Comparison of ENCODE assay signal across 22 mouse cellular contexts in genomic region chr2:170043290-170043689, GRCm38 (mm10).
DNase-seq lines count a peak whose midpoint lies in the region; ATAC-seq and TF ChIP-seq lines count a peak whose summit lies in the region.
"Had no signal": no experiment of that assay in that cellular context is flagged by ENCODE, and none has a peak within 500 bp of the region (broad histone marks: within the 10 kb centered on the region; RNA-seq: fewer than 3 reads in every experiment).

No protein-coding gene starts in this region.

- no peaks in the 10 kb centered on the region for H3K27me3 ChIP-seq in embryonic facial prominence, embryonic 12.5 days
- H3K27me3 ChIP-seq in embryonic facial prominence, embryonic 10.5 days (replicated peaks; ENCODE audit: low read depth, poor library complexity, severe bottlenecking): no peaks in the 10 kb centered on the region
- H3K27me3 ChIP-seq in lung, embryonic 15.5 days: no peaks in the 10 kb centered on the region
- H3K27me3 ChIP-seq in stomach, postnatal 0 days (ENCODE audit: control insufficient read depth, insufficient read depth, low read length): no peaks in the 10 kb centered on the region
- H3K27me3 ChIP-seq: heart, embryonic 12.5 days; hindbrain, embryonic 12.5 days had no signal

- no peak for DNase-seq in embryonic facial prominence, embryonic 10.5 days (ENCODE audit: low spot score)
- no peak for DNase-seq in lung, postnatal 4 days
- DNase-seq in R1 (ENCODE audit: low read depth, low spot score): peak; percentile 94
- no peak for DNase-seq in stomach, postnatal 0 days (ENCODE audit: low spot score)
- DNase-seq in urinary bladder, postnatal 36 days (ENCODE audit: low spot score in 2 of 2): no peak
- no peak for DNase-seq in heart, postnatal 4 days
- DNase-seq: adrenal gland, postnatal 14 days; B cell, adult 2 months; cerebellum, adult 18-20 months; cerebellum, adult 9-11 months; gastrocnemius, postnatal 14 days; heart, postnatal 36 days had no signal

- H3K36me3 ChIP-seq in embryonic facial prominence, embryonic 12.5 days: no peaks in the 10 kb centered on the region
- no peaks in the 10 kb centered on the region for H3K36me3 ChIP-seq in embryonic facial prominence, embryonic 10.5 days (replicated peaks)
- no peaks in the 10 kb centered on the region for H3K36me3 ChIP-seq in lung, embryonic 15.5 days
- no peaks in the 10 kb centered on the region for H3K36me3 ChIP-seq in stomach, postnatal 0 days (ENCODE audit: control insufficient read depth, insufficient read depth, low read length)
- H3K36me3 ChIP-seq: forebrain, embryonic 12.5 days; G1E; heart, embryonic 12.5 days; hindbrain, embryonic 12.5 days had no signal

- no peak for ATAC-seq in embryonic facial prominence, embryonic 12.5 days (ENCODE audit: insufficient number of reproducible peaks, insufficient read depth, low FRiP score, low TSS enrichment)
- ATAC-seq in lung, embryonic 15.5 days (ENCODE audit: borderline replicate concordance, extremely low read depth, low FRiP score, low TSS enrichment): no peak
- ATAC-seq in stomach, postnatal 0 days (ENCODE audit: low FRiP score, low TSS enrichment): no peak
- ATAC-seq: activated CD4-positive, CD25-positive, alpha-beta regulatory T cell, adult 4 months; CD4-positive, CD25-positive, alpha-beta regulatory T cell, adult 4 months; forebrain, embryonic 16.5 days; intestine, embryonic 16.5 days had no signal

- 85% methylated on average over 8 of the region's 10 CpGs for WGBS in embryonic facial prominence, embryonic 12.5 days
- 88% methylated on average over 8 of the region's 10 CpGs for WGBS in embryonic facial prominence, embryonic 10.5 days
- 74% methylated on average over 8 of the region's 10 CpGs for WGBS in lung, embryonic 15.5 days
- WGBS in stomach, postnatal 0 days: 69% methylated on average over 8 of the region's 10 CpGs

- TF ChIP-seq CTCF in stomach, postnatal 0 days (IDR thresholded peaks at IDR 0.05; ENCODE audit: low read depth): peak; percentile 11; the same call in 1 of the 2 replicates

- TF ChIP-seq EP300 in stomach, postnatal 0 days (optimal IDR thresholded peaks at IDR 0.05): no peak

- H3K9me3 ChIP-seq in embryonic facial prominence, embryonic 12.5 days: no peaks in the 10 kb centered on the region
- H3K9me3 ChIP-seq in embryonic facial prominence, embryonic 10.5 days: peaks cover 4% of the 10 kb centered on the region; the same call in 1 of the 2 replicates
- H3K9me3 ChIP-seq in lung, embryonic 15.5 days: no peaks in the 10 kb centered on the region
- no peaks in the 10 kb centered on the region for H3K9me3 ChIP-seq in stomach, postnatal 0 days (ENCODE audit: control insufficient read depth, low read length)

- 0 out of 2 replicates have a peak overlapping the region, but pooled peaks have one; percentile 11 for H3K27ac ChIP-seq in embryonic facial prominence, embryonic 12.5 days
- H3K27ac ChIP-seq in embryonic facial prominence, embryonic 10.5 days (replicated peaks): no peak overlapping the region
- no peak overlapping the region for H3K27ac ChIP-seq in lung, embryonic 15.5 days
- no peak overlapping the region for H3K27ac ChIP-seq in stomach, postnatal 0 days (replicated peaks)
- H3K27ac ChIP-seq: forebrain, embryonic 12.5 days; hindbrain, embryonic 12.5 days had no signal

- H3K9ac ChIP-seq in embryonic facial prominence, embryonic 12.5 days: no peak overlapping the region
- H3K9ac ChIP-seq in lung, embryonic 15.5 days: no peak overlapping the region
- H3K9ac ChIP-seq in stomach, postnatal 0 days (ENCODE audit: low read length): no peak overlapping the region
- H3K9ac ChIP-seq: forebrain, embryonic 12.5 days; heart, embryonic 12.5 days; hindbrain, embryonic 12.5 days had no signal

- no peak overlapping the region for H3K4me3 ChIP-seq in embryonic facial prominence, embryonic 12.5 days
- no peak overlapping the region for H3K4me3 ChIP-seq in embryonic facial prominence, embryonic 10.5 days
- H3K4me3 ChIP-seq in lung, embryonic 15.5 days: no peak overlapping the region
- no peak overlapping the region for H3K4me3 ChIP-seq in stomach, postnatal 0 days (ENCODE audit: low read depth, low read length)
- H3K4me3 ChIP-seq: forebrain, embryonic 12.5 days; heart, embryonic 12.5 days; hindbrain, embryonic 12.5 days had no signal

- H3K4me1 ChIP-seq in embryonic facial prominence, embryonic 12.5 days: peaks cover 10% of the 10 kb centered on the region
- H3K4me1 ChIP-seq in embryonic facial prominence, embryonic 10.5 days: peaks cover 20% of the 10 kb centered on the region
- H3K4me1 ChIP-seq in lung, embryonic 15.5 days: peaks cover 4% of the 10 kb centered on the region; the same call in 1 of the 2 replicates
- H3K4me1 ChIP-seq in stomach, postnatal 0 days (replicated peaks; ENCODE audit: control insufficient read depth, insufficient read depth): no peaks in the 10 kb centered on the region
- H3K4me1 ChIP-seq: heart, embryonic 12.5 days had no signal

- H3K4me2 ChIP-seq in embryonic facial prominence, embryonic 12.5 days (replicated peaks): no peak overlapping the region
- H3K4me2 ChIP-seq in lung, embryonic 15.5 days: peak overlapping the region; percentile 17; the same call in 1 of the 2 replicates
- H3K4me2 ChIP-seq in stomach, postnatal 0 days (replicated peaks; ENCODE audit: low read depth): no peak overlapping the region
- H3K4me2 ChIP-seq: forebrain, embryonic 12.5 days; heart, embryonic 12.5 days; hindbrain, embryonic 12.5 days had no signal
